Mouse (Mus musculus) lung, postnatal 10 days (tissue): Measurements from ENCODE around the gene Pold1.

Source experiments
- DNase-seq: peaks from one replicate; pipeline ENCODE4 v3.0.0; 2021

Pold1 gene

GRCm38 (mm10) chr7:44482836-44483435 lies 65.7 kb downstream of the Pold1 start:
- DNase-seq, result no peak
